Mouse (Mus musculus): ENCODE data around the gene Reps1. TPM values are rescaled to one million over a fixed set of nuclear protein-coding genes. Genes with fewer than 3 reads are reported as not detected.

The Reps1 gene
- polyA plus RNA-seq, 1 experiment from 2014 or later: 33.2 TPM

GRCm38 (mm10) chr10:18068880-18069279 is 13.2 kb downstream of the Reps1 start:
- no peak for ATAC-seq (replicated peaks; ENCODE audit: low FRiP score)
- Histone ChIP-seq H3K4me3 (ENCODE audit: low read depth, low read length) (no peak overlapping the region), H3K4me1 (replicated peaks; ENCODE audit: control insufficient read depth, insufficient read depth, low read length) (no peaks in the 10 kb centered on the region), H3K27ac (ENCODE audit: low read depth, low read length) (no peak overlapping the region), H3K27me3 (ENCODE audit: control insufficient read depth, insufficient read depth, low read length) (no peaks in the 10 kb centered on the region), H3K9ac (ENCODE audit: low read length) (no peak overlapping the region), H3K9me3 (ENCODE audit: control insufficient read depth, low read length) (no peaks in the 10 kb centered on the region), H3K4me2 (ENCODE audit: low read depth, low read length, severe bottlenecking) (no peak overlapping the region), H3K36me3 (ENCODE audit: control insufficient read depth, insufficient read depth, low read length) (no peaks in the 10 kb centered on the region)
- WGBS: 88% methylated on average over 2 of the region's 2 CpGs
- no peak for DNase-seq (ENCODE audit: low spot score)

- Histone ChIP-seq H3K36me3 (ENCODE audit: control insufficient read depth, insufficient read depth, low read length) (no peaks in the 10 kb centered on the region), H3K4me2 (ENCODE audit: low read depth, low read length, severe bottlenecking) (no peak overlapping the region), H3K4me1 (replicated peaks; ENCODE audit: control insufficient read depth, insufficient read depth, low read length) (no peaks in the 10 kb centered on the region), H3K9ac (ENCODE audit: low read length) (no peak overlapping the region), H3K4me3 (ENCODE audit: low read depth, low read length) (no peak overlapping the region), H3K9me3 (ENCODE audit: control insufficient read depth, low read length) (no peaks in the 10 kb centered on the region), H3K27me3 (ENCODE audit: control insufficient read depth, insufficient read depth, low read length) (no peaks in the 10 kb centered on the region), H3K27ac (ENCODE audit: low read depth, low read length) (no peak overlapping the region)
- ATAC-seq (replicated peaks; ENCODE audit: low FRiP score) (no peak), DNase-seq (ENCODE audit: low spot score) (no peak)
- 90% methylated on average over 2 of the region's 2 CpGs for WGBS
These were observed 13.9 kb downstream of the Reps1 start for GRCm38 (mm10) chr10:18069576-18069975.

- Histone ChIP-seq H3K9me3 (ENCODE audit: control insufficient read depth, low read length) (no peaks in the 10 kb centered on the region), H3K4me1 (replicated peaks; ENCODE audit: control insufficient read depth, insufficient read depth, low read length) (no peaks in the 10 kb centered on the region), H3K9ac (ENCODE audit: low read length) (no peak overlapping the region), H3K4me3 (ENCODE audit: low read depth, low read length) (no peak overlapping the region), H3K27me3 (ENCODE audit: control insufficient read depth, insufficient read depth, low read length) (no peaks in the 10 kb centered on the region), H3K27ac (ENCODE audit: low read depth, low read length) (no peak overlapping the region), H3K4me2 (ENCODE audit: low read depth, low read length, severe bottlenecking) (no peak overlapping the region), H3K36me3 (ENCODE audit: control insufficient read depth, insufficient read depth, low read length) (no peaks in the 10 kb centered on the region)
- 89% methylated on average over 3 of the region's 3 CpGs for WGBS
- ATAC-seq (replicated peaks; ENCODE audit: low FRiP score): no peak
- no peak for DNase-seq (ENCODE audit: low spot score)
These were observed 14.5 kb downstream of the Reps1 start for GRCm38 (mm10) chr10:18070144-18070543.

- H3K4me2 ChIP-seq (ENCODE audit: low read depth, low read length, severe bottlenecking): no peak overlapping the region
- WGBS: 85% methylated on average over 2 of the region's 2 CpGs
- no peak overlapping the region for H3K27ac ChIP-seq (ENCODE audit: low read depth, low read length)
- no peak overlapping the region for H3K9ac ChIP-seq (ENCODE audit: low read length)
- H3K36me3 ChIP-seq (ENCODE audit: control insufficient read depth, insufficient read depth, low read length): no peaks in the 10 kb centered on the region
- H3K9me3 ChIP-seq (ENCODE audit: control insufficient read depth, low read length): no peaks in the 10 kb centered on the region
- H3K27me3 ChIP-seq (ENCODE audit: control insufficient read depth, insufficient read depth, low read length): no peaks in the 10 kb centered on the region
- no peaks in the 10 kb centered on the region for H3K4me1 ChIP-seq (replicated peaks; ENCODE audit: control insufficient read depth, insufficient read depth, low read length)
- no peak overlapping the region for H3K4me3 ChIP-seq (ENCODE audit: low read depth, low read length)
- ATAC-seq (replicated peaks; ENCODE audit: low FRiP score) (no peak), DNase-seq (ENCODE audit: low spot score) (no peak)
These were observed 15.0 kb downstream of the Reps1 start for GRCm38 (mm10) chr10:18070616-18071015.

GRCm38 (mm10) chr10:18072871-18073270 is 17.2 kb downstream of the Reps1 start:
- H3K4me3 ChIP-seq (ENCODE audit: low read depth, low read length): no peak overlapping the region
- no peak overlapping the region for H3K4me2 ChIP-seq (ENCODE audit: low read depth, low read length, severe bottlenecking)
- DNase-seq (ENCODE audit: low spot score): no peak
- H3K27me3 ChIP-seq (ENCODE audit: control insufficient read depth, insufficient read depth, low read length): no peaks in the 10 kb centered on the region
- no peak overlapping the region for H3K27ac ChIP-seq (ENCODE audit: low read depth, low read length)
- 76% methylated on average over 3 of the region's 3 CpGs for WGBS
- H3K9me3 ChIP-seq (ENCODE audit: control insufficient read depth, low read length): no peaks in the 10 kb centered on the region
- H3K36me3 ChIP-seq (ENCODE audit: control insufficient read depth, insufficient read depth, low read length): no peaks in the 10 kb centered on the region
- no peaks in the 10 kb centered on the region for H3K4me1 ChIP-seq (replicated peaks; ENCODE audit: control insufficient read depth, insufficient read depth, low read length)
- no peak for ATAC-seq (replicated peaks; ENCODE audit: low FRiP score)
- H3K9ac ChIP-seq (ENCODE audit: low read length): no peak overlapping the region

GRCm38 (mm10) chr10:18074383-18075075 is 18.9 kb downstream of the Reps1 start:
- Histone ChIP-seq H3K27ac (ENCODE audit: low read depth, low read length) (no peak overlapping the region), H3K27me3 (ENCODE audit: control insufficient read depth, insufficient read depth, low read length) (no peaks in the 10 kb centered on the region), H3K9me3 (ENCODE audit: control insufficient read depth, low read length) (no peaks in the 10 kb centered on the region), H3K36me3 (ENCODE audit: control insufficient read depth, insufficient read depth, low read length) (no peaks in the 10 kb centered on the region), H3K4me3 (ENCODE audit: low read depth, low read length) (no peak overlapping the region), H3K4me2 (ENCODE audit: low read depth, low read length, severe bottlenecking) (no peak overlapping the region), H3K4me1 (replicated peaks; ENCODE audit: control insufficient read depth, insufficient read depth, low read length) (no peaks in the 10 kb centered on the region), H3K9ac (ENCODE audit: low read length) (no peak overlapping the region)
- 89% methylated on average over 5 of the region's 5 CpGs for WGBS
- DNase-seq (ENCODE audit: low spot score): no peak
- ATAC-seq (replicated peaks; ENCODE audit: low FRiP score): no peak

GRCm38 (mm10) chr10:18075845-18076244 is 20.2 kb downstream of the Reps1 start:
- no peaks in the 10 kb centered on the region for H3K4me1 ChIP-seq (replicated peaks; ENCODE audit: control insufficient read depth, insufficient read depth, low read length)
- no peak overlapping the region for H3K4me3 ChIP-seq (ENCODE audit: low read depth, low read length)
- ATAC-seq (replicated peaks; ENCODE audit: low FRiP score) (no peak), DNase-seq (ENCODE audit: low spot score) (no peak)
- no peaks in the 10 kb centered on the region for H3K27me3 ChIP-seq (ENCODE audit: control insufficient read depth, insufficient read depth, low read length)
- H3K36me3 ChIP-seq (ENCODE audit: control insufficient read depth, insufficient read depth, low read length): no peaks in the 10 kb centered on the region
- H3K27ac ChIP-seq (ENCODE audit: low read depth, low read length): no peak overlapping the region
- no peak overlapping the region for H3K9ac ChIP-seq (ENCODE audit: low read length)
- no peaks in the 10 kb centered on the region for H3K9me3 ChIP-seq (ENCODE audit: control insufficient read depth, low read length)
- 95% methylated on average over 6 of the region's 6 CpGs for WGBS
- H3K4me2 ChIP-seq (ENCODE audit: low read depth, low read length, severe bottlenecking): no peak overlapping the region

GRCm38 (mm10) chr10:18081536-18081935 is 25.9 kb downstream of the Reps1 start:
- ATAC-seq (replicated peaks; ENCODE audit: low FRiP score) (no peak), DNase-seq (ENCODE audit: low spot score) (no peak)
- H3K27me3 ChIP-seq (ENCODE audit: control insufficient read depth, insufficient read depth, low read length): no peaks in the 10 kb centered on the region
- no peaks in the 10 kb centered on the region for H3K4me1 ChIP-seq (replicated peaks; ENCODE audit: control insufficient read depth, insufficient read depth, low read length)
- H3K27ac ChIP-seq (ENCODE audit: low read depth, low read length): no peak overlapping the region
- no peaks in the 10 kb centered on the region for H3K9me3 ChIP-seq (ENCODE audit: control insufficient read depth, low read length)
- no peak overlapping the region for H3K9ac ChIP-seq (ENCODE audit: low read length)
- WGBS: 89% methylated on average over 1 of the region's 1 CpGs
- no peaks in the 10 kb centered on the region for H3K36me3 ChIP-seq (ENCODE audit: control insufficient read depth, insufficient read depth, low read length)
- no peak overlapping the region for H3K4me2 ChIP-seq (ENCODE audit: low read depth, low read length, severe bottlenecking)
- no peak overlapping the region for H3K4me3 ChIP-seq (ENCODE audit: low read depth, low read length)

- DNase-seq (ENCODE audit: low spot score) (no peak), ATAC-seq (replicated peaks; ENCODE audit: low FRiP score) (no peak)
- Histone ChIP-seq H3K36me3 (ENCODE audit: control insufficient read depth, insufficient read depth, low read length) (no peaks in the 10 kb centered on the region), H3K4me3 (ENCODE audit: low read depth, low read length) (no peak overlapping the region), H3K4me1 (replicated peaks; ENCODE audit: control insufficient read depth, insufficient read depth, low read length) (no peaks in the 10 kb centered on the region), H3K9ac (ENCODE audit: low read length) (no peak overlapping the region), H3K27me3 (ENCODE audit: control insufficient read depth, insufficient read depth, low read length) (no peaks in the 10 kb centered on the region), H3K27ac (ENCODE audit: low read depth, low read length) (no peak overlapping the region), H3K9me3 (ENCODE audit: control insufficient read depth, low read length) (no peaks in the 10 kb centered on the region), H3K4me2 (ENCODE audit: low read depth, low read length, severe bottlenecking) (no peak overlapping the region)
- WGBS: 97% methylated on average over 6 of the region's 6 CpGs
These were observed 27.1 kb downstream of the Reps1 start for GRCm38 (mm10) chr10:18082772-18083171.
